Mouse (Mus musculus): ENCODE measurements at regions not wholly inside any gene's neighbourhood (a gene's known extent, or its start where the extent isn't known, plus 50 kb on each side); places are given as distances from the start of the nearest gene placed in this dataset.
"Not testable (repeated sequence)": the region's sequence is repeated elsewhere in the genome, so short reads cannot be mapped to it uniquely, and the experiment has no call there.

- DNase-seq (ENCODE audit: low spot score in 2 of 2) = no peak
Measured at GRCm38 (mm10) chr15:90291848-90292247, 67.7 kb downstream of the Alg10b start.

GRCm38 (mm10) chr15:90294353-90294922 is 70.3 kb downstream of the Alg10b start:
- DNase-seq (ENCODE audit: low spot score in 2 of 2) = no peak

- no peak for DNase-seq (ENCODE audit: low spot score in 2 of 2)
Measured at GRCm38 (mm10) chr15:90298566-90298965, 74.5 kb downstream of the Alg10b start.

- DNase-seq (ENCODE audit: low spot score in 2 of 2) = peak in 1 of 2 experiments; percentile 60
Measured at GRCm38 (mm10) chr15:90303393-90303792, 79.3 kb downstream of the Alg10b start.

GRCm38 (mm10) chr15:90305051-90305450 is 80.9 kb downstream of the Alg10b start:
- peak in 1 of 2 experiments; percentile 11 for DNase-seq (ENCODE audit: low spot score in 2 of 2)

GRCm38 (mm10) chr15:90306866-90307265 is 82.8 kb downstream of the Alg10b start:
- no peak for DNase-seq (ENCODE audit: low spot score in 2 of 2)

- not testable (repeated sequence) for DNase-seq (ENCODE audit: low spot score in 2 of 2)
Measured at GRCm38 (mm10) chr15:90308433-90308832, 84.3 kb downstream of the Alg10b start.

GRCm38 (mm10) chr15:90308869-90309268 is 84.8 kb downstream of the Alg10b start:
- DNase-seq (ENCODE audit: low spot score in 2 of 2) = no peak

GRCm38 (mm10) chr15:90309664-90310063 is 85.6 kb downstream of the Alg10b start:
- no peak for DNase-seq (ENCODE audit: low spot score in 2 of 2)

GRCm38 (mm10) chr15:90321774-90322173 is 97.7 kb downstream of the Alg10b start:
- DNase-seq (ENCODE audit: low spot score in 2 of 2) = no peak

- no peak for DNase-seq (ENCODE audit: low spot score in 2 of 2)
Measured at GRCm38 (mm10) chr15:90333275-90333674, 109.2 kb downstream of the Alg10b start.

GRCm38 (mm10) chr15:90333766-90334165 is 109.7 kb downstream of the Alg10b start:
- DNase-seq (ENCODE audit: low spot score in 2 of 2) = no peak

- no peak for DNase-seq (ENCODE audit: low spot score in 2 of 2)
Measured at GRCm38 (mm10) chr15:90334406-90334805, 110.3 kb downstream of the Alg10b start.

- DNase-seq (ENCODE audit: low spot score in 2 of 2) = no peak
Measured at GRCm38 (mm10) chr15:90335506-90335905, 111.4 kb downstream of the Alg10b start.

GRCm38 (mm10) chr15:90340089-90340488 is 116.0 kb downstream of the Alg10b start:
- DNase-seq (ENCODE audit: low spot score in 2 of 2) = no peak

GRCm38 (mm10) chr15:90341261-90341660 is 117.2 kb downstream of the Alg10b start:
- no peak for DNase-seq (ENCODE audit: low spot score in 2 of 2)

GRCm38 (mm10) chr15:90343771-90344170 is 119.7 kb downstream of the Alg10b start:
- DNase-seq (ENCODE audit: low spot score in 2 of 2) = no peak

- DNase-seq (ENCODE audit: low spot score in 2 of 2) = no peak
Measured at GRCm38 (mm10) chr15:90344956-90345355, 120.8 kb downstream of the Alg10b start.

- no peak for DNase-seq (ENCODE audit: low spot score in 2 of 2)
Measured at GRCm38 (mm10) chr15:90346162-90346561, 122.1 kb downstream of the Alg10b start.

GRCm38 (mm10) chr15:90346757-90347156 is 122.6 kb downstream of the Alg10b start:
- DNase-seq (ENCODE audit: low spot score in 2 of 2) = no peak

- DNase-seq (ENCODE audit: low spot score in 2 of 2) = no peak
Measured at GRCm38 (mm10) chr15:90351898-90352297, 127.8 kb downstream of the Alg10b start.

GRCm38 (mm10) chr15:90365656-90366055 is 141.5 kb downstream of the Alg10b start:
- no peak for DNase-seq (ENCODE audit: low spot score in 2 of 2)

- no peak for DNase-seq (ENCODE audit: low spot score in 2 of 2)
Measured at GRCm38 (mm10) chr15:90377959-90378358, 153.8 kb downstream of the Alg10b start.

GRCm38 (mm10) chr15:90396961-90397360 is 172.8 kb downstream of the Alg10b start:
- DNase-seq (ENCODE audit: low spot score in 2 of 2) = no peak

All from left cerebral cortex, adult 8-10 months (tissue).